Mouse (Mus musculus) liver, embryonic 16.5 days (tissue): Measurements from ENCODE around the gene Unc45a. TPM values are rescaled to one million over a fixed set of nuclear protein-coding genes. Genes with fewer than 3 reads are reported as not detected.

Experiments
- ATAC-seq: fragments of 200-750 bp; cut with Nextera tagmentation; 2 replicates; pipeline ENCODE4 v1.8.0; 2017; ENCODE audit warnings: low read depth, mild to moderate bottlenecking, moderate number of reproducible peaks, moderate library complexity
- H3K27ac ChIP-seq: fragments of 300-500 bp; sonication (generic); 2 replicates; pipeline ENCODE4 v1.5.1; 2014; ENCODE audit warnings: mild to moderate bottlenecking, low read length
- H3K27me3 ChIP-seq: fragments of 300-500 bp; sonication (generic); 2 replicates; pipeline ENCODE4 v1.6.1; 2014; ENCODE audit warnings: low read depth, low read length, mixed read lengths; ENCODE audit not compliant: control insufficient read depth, insufficient read depth
- H3K36me3 ChIP-seq: fragments of 300-500 bp; sonication (generic); 2 replicates; pipeline ENCODE4 v1.6.1; 2014; ENCODE audit warnings: mild to moderate bottlenecking; ENCODE audit not compliant: control insufficient read depth, insufficient read depth
- H3K4me1 ChIP-seq: fragments of 300-500 bp; sonication (generic); 2 replicates; pipeline ENCODE4 v1.6.1; 2014; ENCODE audit warnings: low read depth, low read length, mixed read lengths; ENCODE audit not compliant: control insufficient read depth
- H3K4me2 ChIP-seq: fragments of 300-500 bp; sonication (generic); 2 replicates; pipeline ENCODE4 v1.6.1; 2014; ENCODE audit warnings: low read depth, low read length, mixed read lengths
- H3K4me3 ChIP-seq: fragments of 300-500 bp; sonication (generic); 2 replicates; pipeline ENCODE4 v1.5.1; 2014; ENCODE audit warnings: low read depth, mild to moderate bottlenecking, low read length
- H3K9ac ChIP-seq: fragments of 300-500 bp; sonication (generic); 2 replicates; pipeline ENCODE4 v1.6.1; 2014; ENCODE audit warnings: low read depth, low read length
- H3K9me3 ChIP-seq: fragments of 300-500 bp; sonication (generic); replicated peaks from 2 replicates; pipeline ENCODE4 v1.6.1; 2016; ENCODE audit warnings: low read length; ENCODE audit not compliant: control insufficient read depth
- WGBS: fragments of 180-500 bp; shearing (Covaris S2); extraction: QIAGEN DNeasy Blood & Tissue Kit; methylation state at CpG from one replicate; pipeline ENCODE4 v1.1.7; 2014; ENCODE audit not compliant: insufficient replicate concordance; 5-methylcytosine and 5-hydroxymethylcytosine counted together
- polyA plus RNA-seq: library from polyadenylated mRNA; unstranded; fragments of >200 nt; fragmentation: Nextera tagmentation; extraction: Ambion mirVana; gene quantifications from 2 replicates; pipeline ENCODE4 v1.2.1, GENCODE M21; 2015

The Unc45a gene
- polyA plus RNA-seq, 1 experiment from 2014 or later: 9.3 TPM

- no peak overlapping the region for H3K9ac ChIP-seq
These were observed 29.2 kb upstream of the Unc45a start for GRCm38 (mm10) chr7:80369967-80370431.

GRCm38 (mm10) chr7:80369461-80369860 lies 28.7 kb upstream of the Unc45a start:
- WGBS: 52% methylated on average over 5 of the region's 5 CpGs
- no peak overlapping the region for H3K4me3 ChIP-seq

More at GRCm38 (mm10) chr7:80369967-80370431, 29.2 kb upstream of the Unc45a start:
- H3K4me2 ChIP-seq: peak overlapping the region; percentile 79
- H3K4me3 ChIP-seq: peak overlapping the region; percentile 73
- H3K4me1 ChIP-seq: peaks cover 5% of the 10 kb centered on the region
- no peaks in the 10 kb centered on the region for H3K9me3 ChIP-seq
- H3K27ac ChIP-seq: no peak overlapping the region; the same call in 1 of the 2 replicates
- no peaks in the 10 kb centered on the region for H3K36me3 ChIP-seq
- 25% methylated on average over 4 of the region's 4 CpGs for WGBS
- H3K27me3 ChIP-seq: peaks cover 27% of the 10 kb centered on the region
- ATAC-seq: peak; percentile 12; the same call in 1 of the 2 replicates

GRCm38 (mm10) chr7:80368635-80369421 lies 28.0 kb upstream of the Unc45a start:
- H3K27ac ChIP-seq: no peak overlapping the region; the same call in 1 of the 2 replicates
- H3K4me3 ChIP-seq: no peak overlapping the region
- H3K36me3 ChIP-seq: no peaks in the 10 kb centered on the region; the same call in 1 of the 2 replicates
- H3K9ac ChIP-seq: no peak overlapping the region
- ATAC-seq: no peak
- no peaks in the 10 kb centered on the region for H3K9me3 ChIP-seq
- 0 out of 2 replicates have a peak overlapping the region, but pooled peaks have one; percentile 2 for H3K4me2 ChIP-seq
- H3K4me1 ChIP-seq: peaks cover 5% of the 10 kb centered on the region
- WGBS: 45% methylated on average over 20 of the region's 20 CpGs
- peaks cover 27% of the 10 kb centered on the region for H3K27me3 ChIP-seq

More at GRCm38 (mm10) chr7:80369461-80369860, 28.7 kb upstream of the Unc45a start:
- no peaks in the 10 kb centered on the region for H3K9me3 ChIP-seq
- H3K27ac ChIP-seq: no peak overlapping the region
- H3K36me3 ChIP-seq: no peaks in the 10 kb centered on the region; the same call in 1 of the 2 replicates
- peak overlapping the region; percentile 79 for H3K4me2 ChIP-seq
- H3K9ac ChIP-seq: no peak overlapping the region
- ATAC-seq: no peak
- peaks cover 27% of the 10 kb centered on the region for H3K27me3 ChIP-seq
- peaks cover 5% of the 10 kb centered on the region for H3K4me1 ChIP-seq

GRCm38 (mm10) chr7:80368009-80368408 lies 27.2 kb upstream of the Unc45a start:
- Histone ChIP-seq H3K9ac (no peak overlapping the region), H3K36me3 (no peaks in the 10 kb centered on the region; the same call in 1 of the 2 replicates), H3K4me1 (peaks cover 5% of the 10 kb centered on the region), H3K9me3 (no peaks in the 10 kb centered on the region), H3K27me3 (peaks cover 27% of the 10 kb centered on the region), H3K4me2 (no peak overlapping the region), H3K27ac (no peak overlapping the region), H3K4me3 (no peak overlapping the region)
- WGBS: 78% methylated on average over 9 of the region's 9 CpGs
- no peak for ATAC-seq

GRCm38 (mm10) chr7:80367232-80367631 lies 26.4 kb upstream of the Unc45a start:
- H3K27ac ChIP-seq: no peak overlapping the region
- H3K4me1 ChIP-seq: peaks cover 5% of the 10 kb centered on the region
- peaks cover 27% of the 10 kb centered on the region for H3K27me3 ChIP-seq
- WGBS: 82% methylated on average over 7 of the region's 7 CpGs
- H3K4me2 ChIP-seq: no peak overlapping the region
- no peaks in the 10 kb centered on the region for H3K9me3 ChIP-seq
- ATAC-seq: no peak
- no peaks in the 10 kb centered on the region; the same call in 1 of the 2 replicates for H3K36me3 ChIP-seq
- no peak overlapping the region for H3K9ac ChIP-seq
- no peak overlapping the region for H3K4me3 ChIP-seq

GRCm38 (mm10) chr7:80365759-80366158 lies 25.0 kb upstream of the Unc45a start:
- H3K9ac ChIP-seq: no peak overlapping the region
- H3K4me2 ChIP-seq: no peak overlapping the region
- no peak overlapping the region for H3K27ac ChIP-seq
- ATAC-seq: no peak
- H3K27me3 ChIP-seq: peaks cover 13% of the 10 kb centered on the region
- H3K36me3 ChIP-seq: no peaks in the 10 kb centered on the region; the same call in 1 of the 2 replicates
- WGBS: 55% methylated on average over 2 of the region's 2 CpGs
- H3K9me3 ChIP-seq: no peaks in the 10 kb centered on the region
- H3K4me3 ChIP-seq: no peak overlapping the region
- peaks cover 5% of the 10 kb centered on the region; the same call in 1 of the 2 replicates for H3K4me1 ChIP-seq

- H3K4me1 ChIP-seq: no peaks in the 10 kb centered on the region
- H3K36me3 ChIP-seq: no peaks in the 10 kb centered on the region; the same call in 1 of the 2 replicates
- no peak; the same call in 1 of the 2 replicates for ATAC-seq
- no peak overlapping the region for H3K9ac ChIP-seq
- no peak overlapping the region for H3K27ac ChIP-seq
- no peaks in the 10 kb centered on the region for H3K9me3 ChIP-seq
- no peak overlapping the region for H3K4me2 ChIP-seq
- H3K4me3 ChIP-seq: no peak overlapping the region
- no peaks in the 10 kb centered on the region for H3K27me3 ChIP-seq
- 35% methylated on average over 3 of the region's 3 CpGs for WGBS
These were observed 19.6 kb upstream of the Unc45a start for GRCm38 (mm10) chr7:80360435-80360834.

GRCm38 (mm10) chr7:80358039-80358438 lies 17.2 kb upstream of the Unc45a start:
- H3K27me3 ChIP-seq: no peaks in the 10 kb centered on the region
- no peak overlapping the region for H3K4me2 ChIP-seq
- ATAC-seq: no peak
- no peaks in the 10 kb centered on the region for H3K9me3 ChIP-seq
- no peaks in the 10 kb centered on the region for H3K36me3 ChIP-seq
- H3K27ac ChIP-seq: no peak overlapping the region
- H3K9ac ChIP-seq: no peak overlapping the region
- 72% methylated on average over 4 of the region's 4 CpGs for WGBS
- no peak overlapping the region for H3K4me3 ChIP-seq
- H3K4me1 ChIP-seq: no peaks in the 10 kb centered on the region

GRCm38 (mm10) chr7:80357156-80357555 lies 16.4 kb upstream of the Unc45a start:
- H3K27me3 ChIP-seq: no peaks in the 10 kb centered on the region
- no peaks in the 10 kb centered on the region for H3K9me3 ChIP-seq
- WGBS: 68% methylated on average over 8 of the region's 8 CpGs
- H3K36me3 ChIP-seq: no peaks in the 10 kb centered on the region
- no peaks in the 10 kb centered on the region for H3K4me1 ChIP-seq
- no peak overlapping the region for H3K4me3 ChIP-seq
- no peak for ATAC-seq
- no peak overlapping the region for H3K4me2 ChIP-seq
- no peak overlapping the region for H3K9ac ChIP-seq
- no peak overlapping the region for H3K27ac ChIP-seq
